Mouse (Mus musculus) gastrocnemius, adult 18-20 months (tissue): ENCODE measurements around the gene Hmgb1. TPM values are rescaled to one million over a fixed set of nuclear protein-coding genes. Genes with fewer than 3 reads are reported as not detected.

Experiments
- DNase-seq: peaks from one replicate; pipeline ENCODE4 v3.0.0; 2021; ENCODE audit warnings: low spot score
- total RNA-seq, 2 experiments: library from RNA; stranded (reverse); gene quantifications; 2 replicates each; pipeline ENCODE4 v1.2.3; 2021

The Hmgb1 gene
- total RNA-seq, 2 experiments from 2014 or later, result 100 to 119 TPM

- DNase-seq, result no peak
Observed at GRCm38 (mm10) chr5:149067501-149067961, 116.8 kb downstream of the Hmgb1 start.

GRCm38 (mm10) chr5:149062833-149063232 lies 121.5 kb downstream of the Hmgb1 start:
- DNase-seq, result peak; percentile 45

DNA sequence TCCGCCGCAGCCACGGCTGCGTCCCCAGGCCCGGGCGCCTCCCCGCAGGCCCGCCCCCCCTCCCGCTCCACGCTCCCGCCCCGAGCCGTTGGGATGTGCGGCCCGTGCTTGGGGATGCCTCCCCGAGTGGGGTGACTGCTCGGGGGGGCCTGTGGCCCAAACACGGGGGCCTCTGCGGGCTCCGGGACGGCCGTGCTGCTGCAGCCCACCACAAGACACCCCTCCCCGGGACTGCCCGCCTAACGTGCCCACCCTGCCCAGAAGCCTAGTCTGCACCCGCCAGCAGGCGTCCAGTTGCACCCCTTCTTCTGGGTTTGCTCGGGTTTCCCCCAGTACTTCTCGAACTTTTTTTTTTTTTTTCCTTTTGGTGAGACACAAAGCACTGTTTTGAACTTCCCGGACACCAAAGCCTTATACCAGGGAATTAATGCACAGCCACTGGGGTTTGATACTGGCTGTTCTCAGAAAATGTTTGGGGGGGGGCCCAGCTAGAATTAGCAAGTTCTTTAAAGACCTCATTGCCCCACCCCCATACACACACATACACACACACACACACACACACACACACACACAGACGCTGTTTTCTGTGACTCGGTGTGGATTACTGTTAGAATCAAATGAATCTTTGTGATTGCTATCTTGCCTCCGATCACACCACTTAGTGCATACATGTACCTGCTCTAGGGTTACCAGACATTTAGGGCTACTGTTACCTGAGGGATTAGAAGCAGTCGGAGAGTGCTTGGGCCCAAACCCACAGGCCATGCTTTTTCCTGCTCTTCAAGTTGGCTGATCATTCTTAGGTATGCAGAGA lies 130.7 kb downstream of the Hmgb1 start:
- DNase-seq, result no peak

- peak; percentile 99 for DNase-seq
Observed at GRCm38 (mm10) chr5:149052421-149053338, 131.6 kb downstream of the Hmgb1 start.

- DNase-seq, result peak; percentile 89
Observed at GRCm38 (mm10) chr5:149051571-149052420, 132.5 kb downstream of the Hmgb1 start.

DNA sequence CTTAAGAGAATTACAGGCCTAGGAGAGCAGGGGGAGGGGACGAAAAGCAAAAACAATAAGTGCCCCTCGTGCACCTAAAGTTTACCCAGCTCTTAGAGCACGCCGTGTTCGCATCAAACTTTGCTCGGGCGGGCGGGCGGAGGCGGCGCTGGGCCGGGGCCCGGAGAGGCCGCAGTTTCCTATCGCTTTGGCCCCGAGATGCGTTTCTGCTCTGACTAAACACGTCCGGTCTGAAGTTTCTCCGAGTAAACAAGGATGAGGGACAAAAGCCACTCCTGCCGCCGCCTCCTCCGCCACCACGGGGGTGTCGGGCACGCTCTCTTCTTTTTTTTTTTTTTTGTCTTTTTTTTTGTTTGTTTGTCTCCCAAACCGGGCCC lies 133.1 kb downstream of the Hmgb1 start:
- DNase-seq, result peak; percentile 56

- no peak for DNase-seq
Observed at GRCm38 (mm10) chr5:149050588-149051160, 133.6 kb downstream of the Hmgb1 start.

- no peak for DNase-seq
Observed at GRCm38 (mm10) chr5:149049435-149049834, 134.9 kb downstream of the Hmgb1 start.

DNA sequence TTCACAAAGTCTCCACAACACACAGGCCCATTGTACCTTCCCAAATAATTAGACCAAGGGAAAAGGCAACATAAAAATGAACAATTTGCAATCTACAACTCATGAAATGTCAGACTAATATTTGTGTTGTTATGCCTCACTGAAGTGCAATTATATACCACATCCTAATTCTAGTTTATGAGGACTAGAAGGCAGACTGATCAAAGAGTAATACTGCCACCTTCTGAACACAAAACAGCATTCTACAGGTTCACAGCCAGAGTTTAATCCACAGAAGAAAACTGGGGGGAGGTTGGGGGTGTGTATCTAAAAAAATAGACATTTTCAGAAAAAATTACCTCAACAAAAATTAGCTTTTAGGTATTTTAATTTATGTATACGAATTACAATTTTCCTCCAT lies 135.3 kb downstream of the Hmgb1 start:
- DNase-seq, result no peak

DNA sequence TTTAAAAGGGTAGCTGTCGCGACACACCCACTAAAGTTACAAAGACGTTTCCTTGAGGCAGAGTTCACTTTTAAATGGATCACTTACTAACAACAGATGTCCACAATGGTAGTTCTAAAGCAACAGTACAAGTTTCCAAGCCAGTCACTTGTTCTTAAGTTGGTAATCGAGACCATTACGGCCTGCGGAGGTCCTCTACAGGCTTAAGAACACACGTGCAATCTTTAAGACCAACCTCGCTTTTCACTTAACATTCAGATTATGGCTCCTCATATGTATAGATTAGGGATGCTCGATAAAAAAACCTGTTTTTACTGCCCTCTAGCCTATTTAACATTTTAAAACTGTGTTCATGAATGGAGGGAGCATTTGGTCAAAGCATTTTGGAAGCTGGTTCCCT lies 137.6 kb downstream of the Hmgb1 start:
- no peak for DNase-seq

- no peak for DNase-seq
Observed at GRCm38 (mm10) chr5:149045470-149046085, 138.7 kb downstream of the Hmgb1 start.

DNA sequence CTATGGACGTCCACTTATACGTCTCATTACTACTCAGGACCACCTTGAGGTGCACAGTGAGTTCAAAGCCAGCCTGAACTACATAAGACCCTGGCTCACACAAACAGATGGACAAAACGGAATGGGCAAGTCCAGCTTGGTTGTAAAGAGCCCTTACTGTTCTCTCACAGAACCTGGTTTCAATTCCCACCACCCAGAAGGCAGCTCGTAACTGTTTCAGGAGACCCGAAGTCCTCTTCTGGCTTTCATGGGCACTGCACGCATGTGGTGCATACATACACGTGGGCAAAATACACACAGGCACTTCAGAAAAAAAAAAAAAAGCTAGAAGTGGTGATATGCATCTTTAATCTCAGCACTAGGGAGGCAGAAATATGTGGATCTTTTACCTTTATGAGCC lies 139.2 kb downstream of the Hmgb1 start:
- no peak for DNase-seq

DNA sequence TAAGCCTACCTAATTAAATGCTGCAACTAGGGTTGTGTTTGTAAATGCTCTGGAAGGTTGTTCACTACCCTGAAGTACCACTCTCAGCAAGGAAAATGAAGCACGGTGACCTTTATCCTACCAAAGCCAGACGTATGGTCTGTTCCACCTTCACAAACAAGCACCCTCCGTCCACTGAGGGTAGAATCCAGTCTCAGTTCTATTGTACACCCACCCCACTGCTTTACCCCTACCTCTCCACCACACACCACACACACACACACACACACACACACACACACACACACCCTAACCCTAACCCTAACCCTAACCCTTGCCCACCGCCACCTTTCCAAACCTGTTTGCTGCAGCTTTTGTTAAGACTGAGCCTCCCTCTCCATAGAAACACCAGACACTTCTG lies 140.2 kb downstream of the Hmgb1 start:
- no peak for DNase-seq

DNA sequence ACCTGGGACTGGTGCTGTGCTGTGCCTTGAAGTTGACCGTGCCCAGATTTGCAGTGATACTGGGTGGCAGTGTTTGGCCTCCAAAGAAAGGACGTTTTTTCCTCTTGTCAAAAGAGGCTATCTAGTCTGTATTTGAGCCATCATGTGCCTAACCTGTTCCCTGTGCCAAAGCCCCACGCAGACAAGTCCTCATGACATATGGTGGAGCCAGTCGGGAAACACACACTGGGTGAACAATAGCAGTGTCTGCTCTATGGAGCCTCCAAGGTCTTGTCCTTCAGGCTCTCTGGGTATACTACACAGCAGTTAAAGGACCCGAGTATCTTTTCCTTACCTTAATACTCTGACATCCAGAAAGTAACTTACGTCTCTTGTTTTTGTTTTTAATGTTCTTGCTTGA lies 141.0 kb downstream of the Hmgb1 start:
- no peak for DNase-seq

DNA sequence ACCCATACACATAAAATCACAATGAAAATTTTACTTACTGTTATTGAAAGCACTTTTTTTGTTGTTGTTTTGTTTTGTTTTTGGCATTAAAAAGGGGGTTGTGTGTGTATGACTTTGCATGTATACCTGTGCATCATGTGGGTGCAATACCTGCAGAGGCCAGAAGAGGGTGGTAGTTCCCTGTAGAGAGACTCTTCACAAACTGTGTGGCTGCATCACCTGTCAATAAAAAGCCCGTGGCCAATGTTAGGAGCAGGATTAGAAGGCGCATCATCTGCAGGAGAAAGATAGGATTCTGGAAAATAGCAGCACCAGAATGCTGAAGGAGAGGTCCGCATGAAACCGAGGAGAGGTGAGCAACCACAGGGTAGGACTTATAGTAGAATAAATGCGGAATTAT lies 144.5 kb downstream of the Hmgb1 start:
- DNase-seq, result no peak

- peak; percentile 77 for DNase-seq
Observed at GRCm38 (mm10) chr5:149037729-149038128, 146.6 kb downstream of the Hmgb1 start.

- DNase-seq, result no peak
Observed at GRCm38 (mm10) chr5:149036920-149037319, 147.4 kb downstream of the Hmgb1 start.

- no peak for DNase-seq
Observed at GRCm38 (mm10) chr5:149032438-149032837, 151.9 kb downstream of the Hmgb1 start.

GRCm38 (mm10) chr5:149031199-149031750 lies 153.0 kb downstream of the Hmgb1 start:
- DNase-seq, result peak; percentile 72

GRCm38 (mm10) chr5:149030103-149030502 lies 154.2 kb downstream of the Hmgb1 start:
- no peak for DNase-seq
